Mouse (Mus musculus) forebrain, postnatal 0 days (tissue): ENCODE results near the gene Hist2h2aa1. TPM values are rescaled to one million over a fixed set of nuclear protein-coding genes. Genes with fewer than 3 reads are reported as not detected.

Experiments used
- ATAC-seq: fragments of 200-750 bp; cut with Nextera tagmentation; 2 replicates; pipeline ENCODE4 v1.8.0; 2017; ENCODE audit warnings: mild to moderate bottlenecking, moderate library complexity
- DNase-seq: peaks from one replicate; pipeline ENCODE4 v3.0.0-alpha.2; 2015
- H3K27ac ChIP-seq: fragments of 300-500 bp; sonication (generic); 2 replicates; pipeline ENCODE4 v1.5.1; 2014; ENCODE audit warnings: low read depth, mild to moderate bottlenecking, antibody characterized with exemption, low read length, moderate library complexity, mixed read lengths
- H3K27me3 ChIP-seq: fragments of 300-500 bp; sonication (generic); 2 replicates; pipeline ENCODE4 v1.6.1; 2014; ENCODE audit warnings: mild to moderate bottlenecking, low read length, mixed read lengths; ENCODE audit not compliant: insufficient read depth
- H3K36me3 ChIP-seq: fragments of 300-500 bp; sonication (generic); 2 replicates; pipeline ENCODE4 v1.6.1; 2014; ENCODE audit warnings: mild to moderate bottlenecking, moderate library complexity; ENCODE audit not compliant: insufficient read depth
- H3K4me1 ChIP-seq: fragments of 300-500 bp; sonication (generic); 2 replicates; pipeline ENCODE4 v1.6.1; 2014; ENCODE audit warnings: antibody characterized with exemption; ENCODE audit not compliant: insufficient read depth
- H3K4me2 ChIP-seq: fragments of 300-500 bp; sonication (generic); 2 replicates; pipeline ENCODE4 v1.6.1; 2014; ENCODE audit warnings: low read depth, mild to moderate bottlenecking, moderate library complexity
- H3K4me3 ChIP-seq: fragments of 300-500 bp; sonication (generic); 2 replicates; pipeline ENCODE4 v1.5.1; 2014; ENCODE audit warnings: low read depth, low read length, mixed read lengths
- H3K9ac ChIP-seq: fragments of 300-500 bp; sonication (generic); 2 replicates; pipeline ENCODE4 v1.6.1; 2014; ENCODE audit warnings: mild to moderate bottlenecking
- H3K9me3 ChIP-seq: fragments of 300-500 bp; sonication (generic); 2 replicates; pipeline ENCODE4 v1.6.1; 2016; ENCODE audit warnings: low read length
- CTCF ChIP-seq: sonication (generic); IDR thresholded peaks from 2 replicates; pipeline ENCODE4 v1.5.1; 2016; ENCODE audit warnings: antibody characterized with exemption, control low read depth, low read depth
- WGBS: fragments of 180-500 bp; shearing (Covaris S2); extraction: QIAGEN DNeasy Blood & Tissue Kit; methylation state at CpG from one replicate; pipeline ENCODE4 v1.1.7; 2014; 5-methylcytosine and 5-hydroxymethylcytosine counted together
- polyA plus RNA-seq: library from polyadenylated mRNA; unstranded; fragments of >200 nt; fragmentation: Nextera tagmentation; extraction: Ambion mirVana; gene quantifications from 2 replicates; pipeline ENCODE4 v1.2.1, GENCODE M21; 2015
- total RNA-seq: library from RNA; depleted of rRNA; stranded (reverse); fragments of >200 nt; gene quantifications from 2 replicates; pipeline ENCODE4 v1.2.3, GENCODE M21; 2014

The Hist2h2aa1 gene
- total and polyA plus RNA-seq, 2 experiments from 2014 or later: 23.3 to 906 TPM

DNA sequence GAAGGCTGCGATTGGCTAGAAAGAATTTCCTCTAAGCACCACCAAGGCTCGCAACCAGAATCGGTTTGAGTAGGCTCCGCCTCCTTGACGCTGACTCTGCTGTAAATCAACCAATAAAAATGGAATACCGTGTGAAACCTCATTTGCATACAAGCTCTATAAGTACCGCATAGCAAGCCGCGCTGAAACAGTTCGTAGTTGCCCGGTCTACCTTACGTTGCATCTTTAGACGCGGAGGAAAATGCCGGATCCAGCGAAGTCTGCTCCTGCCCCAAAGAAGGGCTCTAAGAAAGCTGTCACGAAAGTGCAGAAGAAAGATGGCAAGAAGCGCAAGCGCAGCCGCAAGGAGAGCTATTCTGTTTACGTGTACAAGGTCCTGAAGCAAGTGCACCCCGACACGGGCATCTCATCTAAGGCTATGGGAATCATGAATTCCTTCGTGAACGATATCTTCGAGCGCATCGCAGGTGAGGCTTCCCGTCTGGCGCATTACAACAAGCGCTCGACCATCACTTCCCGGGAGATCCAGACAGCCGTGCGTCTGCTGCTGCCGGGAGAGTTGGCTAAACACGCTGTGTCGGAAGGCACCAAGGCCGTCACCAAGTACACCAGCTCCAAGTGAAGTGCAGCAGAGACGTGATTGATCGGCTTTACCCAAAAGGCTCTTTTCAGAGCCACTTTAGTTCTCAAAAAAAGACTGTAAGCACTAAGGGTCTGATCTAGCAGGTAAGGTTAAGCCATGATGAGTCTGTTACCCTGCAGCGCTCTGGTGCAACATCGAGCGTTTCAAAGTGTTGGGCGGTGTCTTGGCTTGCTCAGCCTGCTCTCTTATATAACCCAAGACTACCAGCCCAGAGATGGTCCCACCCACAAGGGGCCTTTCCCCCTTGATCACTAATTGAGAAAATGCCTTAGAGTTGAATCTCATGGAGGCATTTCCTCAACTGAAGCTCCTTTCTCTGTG, 24.5 kb downstream of the Hist2h2aa1 start, which contains the start of gene Hist2h2bb:
TSS of gene Hist2h2bb (plus strand) at position 242 of the 964 bp plus-strand sequence.
- peak within 1 kb of the TSS; percentile 85 for H3K4me2 ChIP-seq
- no peaks in the 10 kb centered on the region for H3K36me3 ChIP-seq
- no peak for TF ChIP-seq CTCF
- H3K27ac ChIP-seq: peak within 1 kb of the TSS; percentile 95
- no peaks in the 10 kb centered on the region for H3K27me3 ChIP-seq
- no peaks in the 10 kb centered on the region for H3K9me3 ChIP-seq
- ATAC-seq: peak; percentile 97
- peak; percentile 97 for DNase-seq
- under 1% methylated on average over 45 of the region's 45 CpGs for WGBS
- H3K4me1 ChIP-seq: 0 out of 2 replicates have a peak, but pooled peaks cover 4% of the 10 kb centered on the region
- peak within 1 kb of the TSS; percentile 55 for H3K4me3 ChIP-seq
- H3K9ac ChIP-seq: peak within 1 kb of the TSS; percentile 72

GRCm38 (mm10) chr3:96273591-96274465, 28.5 kb downstream of the Hist2h2aa1 start:
- DNase-seq (no peak), ATAC-seq (no peak)
- Histone ChIP-seq H3K9me3 (no peaks in the 10 kb centered on the region), H3K9ac (no peak overlapping the region), H3K27me3 (no peaks in the 10 kb centered on the region), H3K4me1 (no peaks in the 10 kb centered on the region), H3K4me2 (no peak overlapping the region), H3K27ac (no peak overlapping the region), H3K4me3 (no peak overlapping the region), H3K36me3 (no peaks in the 10 kb centered on the region)
- WGBS: 90% methylated on average over 17 of the region's 17 CpGs
- no peak for TF ChIP-seq CTCF

- no peaks in the 10 kb centered on the region for H3K27me3 ChIP-seq
- 12% methylated on average over 8 of the region's 8 CpGs for WGBS
- no peaks in the 10 kb centered on the region for H3K36me3 ChIP-seq
- no peak for DNase-seq
- H3K4me2 ChIP-seq: peak overlapping the region; percentile 71
- peak overlapping the region; percentile 39; the same call in 1 of the 2 replicates for H3K9ac ChIP-seq
- H3K27ac ChIP-seq: peak overlapping the region; percentile 45; the same call in 1 of the 2 replicates
- TF ChIP-seq CTCF: no peak
- no peaks in the 10 kb centered on the region for H3K9me3 ChIP-seq
- peak overlapping the region; percentile 50 for H3K4me3 ChIP-seq
- ATAC-seq: no peak; the same call in 1 of the 2 replicates
- H3K4me1 ChIP-seq: no peaks in the 10 kb centered on the region
These were observed 32.1 kb downstream of the Hist2h2aa1 start for GRCm38 (mm10) chr3:96277428-96277799.

- H3K36me3 ChIP-seq: no peaks in the 10 kb centered on the region
- TF ChIP-seq CTCF: peak; percentile 82
- H3K4me1 ChIP-seq: no peaks in the 10 kb centered on the region
- peak; percentile 97 for DNase-seq
- no peaks in the 10 kb centered on the region for H3K27me3 ChIP-seq
- peak overlapping the region; percentile 60 for H3K9ac ChIP-seq
- under 1% methylated on average over 49 of the region's 49 CpGs for WGBS
- peak overlapping the region; percentile 84 for H3K27ac ChIP-seq
- no peaks in the 10 kb centered on the region for H3K9me3 ChIP-seq
- peak overlapping the region; percentile 71 for H3K4me2 ChIP-seq
- ATAC-seq: peak; percentile 99
- H3K4me3 ChIP-seq: peak overlapping the region; percentile 50
These were observed 32.7 kb downstream of the Hist2h2aa1 start for GRCm38 (mm10) chr3:96277800-96278624.

GRCm38 (mm10) chr3:96280660-96281059, 35.4 kb downstream of the Hist2h2aa1 start:
- no peak overlapping the region for H3K4me2 ChIP-seq
- no peak overlapping the region for H3K4me3 ChIP-seq
- H3K27ac ChIP-seq: no peak overlapping the region
- no peak overlapping the region for H3K9ac ChIP-seq
- TF ChIP-seq CTCF: no peak
- no peaks in the 10 kb centered on the region for H3K4me1 ChIP-seq
- WGBS: 52% methylated on average over 6 of the region's 6 CpGs
- ATAC-seq: no peak
- H3K36me3 ChIP-seq: no peaks in the 10 kb centered on the region
- DNase-seq: no peak
- H3K9me3 ChIP-seq: no peaks in the 10 kb centered on the region
- H3K27me3 ChIP-seq: no peaks in the 10 kb centered on the region; the same call in 1 of the 2 replicates

DNA sequence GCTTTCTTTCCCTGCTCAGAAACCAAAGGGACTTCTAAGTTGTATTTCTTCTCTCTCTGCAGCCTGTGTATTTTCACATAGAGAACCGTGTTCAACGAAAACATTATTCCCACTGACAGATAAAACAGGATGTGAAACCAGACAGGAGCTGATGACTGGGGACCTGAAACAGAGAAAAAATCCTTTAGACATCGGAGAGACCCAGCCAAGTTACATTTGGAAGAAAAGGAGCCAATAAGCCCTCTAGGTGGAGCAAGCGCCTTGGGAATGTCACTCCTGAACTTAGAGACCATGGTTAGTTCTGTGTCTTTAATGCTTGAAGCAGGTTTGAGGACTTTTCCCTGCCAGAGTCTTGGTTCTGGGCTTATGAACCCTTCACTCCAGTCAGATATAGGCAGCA, 39.2 kb downstream of the Hist2h2aa1 start:
- Histone ChIP-seq H3K27ac (no peak overlapping the region), H3K4me2 (no peak overlapping the region), H3K9ac (no peak overlapping the region), H3K9me3 (no peaks in the 10 kb centered on the region), H3K27me3 (peaks cover 2% of the 10 kb centered on the region; the same call in 1 of the 2 replicates), H3K4me3 (no peak overlapping the region), H3K36me3 (no peaks in the 10 kb centered on the region), H3K4me1 (no peaks in the 10 kb centered on the region)
- peak; percentile 71 for TF ChIP-seq CTCF
- DNase-seq (peak; percentile 76), ATAC-seq (peak; percentile 55)
- 30% methylated on average over 4 of the region's 4 CpGs for WGBS
